Mouse (Mus musculus) cerebellum, adult 11-12 months (tissue): ENCODE data around the gene Tmem132c.
A peak's percentile ranks its signal among the peaks of the same experiment; 100 is the strongest.
"Not testable (repeated sequence)": the region's sequence is repeated elsewhere in the genome, so short reads cannot be mapped to it uniquely, and the experiment has no call there.

Experiments used
- DNase-seq: peaks from one replicate; pipeline ENCODE4 v3.0.0; 2022

Gene Tmem132c

GRCm38 (mm10) chr5:127347053-127347748 is 105.6 kb downstream of the Tmem132c start:
- DNase-seq = no peak

- DNase-seq = peak; percentile 89
Measured at GRCm38 (mm10) chr5:127349221-127350065, 107.8 kb downstream of the Tmem132c start.

- DNase-seq = peak; percentile 43
Measured at GRCm38 (mm10) chr5:127353002-127353401, 111.4 kb downstream of the Tmem132c start.

- peak; percentile 75 for DNase-seq
Measured at GRCm38 (mm10) chr5:127355836-127356235, 114.2 kb downstream of the Tmem132c start.

GRCm38 (mm10) chr5:127357878-127358277 is 116.3 kb downstream of the Tmem132c start:
- not testable (repeated sequence) for DNase-seq

GRCm38 (mm10) chr5:127361145-127361544 is 119.5 kb downstream of the Tmem132c start:
- no peak for DNase-seq

- DNase-seq = no peak
Measured at GRCm38 (mm10) chr5:127365061-127365460, 123.5 kb downstream of the Tmem132c start.

- DNase-seq = no peak
Measured at GRCm38 (mm10) chr5:127368191-127368590, 126.6 kb downstream of the Tmem132c start.

- DNase-seq = no peak
Measured at GRCm38 (mm10) chr5:127369812-127370211, 128.2 kb downstream of the Tmem132c start.

GRCm38 (mm10) chr5:127370503-127370902 is 128.9 kb downstream of the Tmem132c start:
- DNase-seq = no peak

GRCm38 (mm10) chr5:127374251-127374650 is 132.6 kb downstream of the Tmem132c start:
- DNase-seq = no peak

GRCm38 (mm10) chr5:127375654-127376053 is 134.0 kb downstream of the Tmem132c start:
- DNase-seq = no peak

- no peak for DNase-seq
Measured at GRCm38 (mm10) chr5:127378521-127378920, 136.9 kb downstream of the Tmem132c start.

GRCm38 (mm10) chr5:127379351-127379750 is 137.7 kb downstream of the Tmem132c start:
- peak; percentile 76 for DNase-seq

GRCm38 (mm10) chr5:127381216-127381615 is 139.6 kb downstream of the Tmem132c start:
- DNase-seq = peak; percentile 60

- DNase-seq = no peak
Measured at GRCm38 (mm10) chr5:127382571-127382970, 141.0 kb downstream of the Tmem132c start.

- no peak for DNase-seq
Measured at GRCm38 (mm10) chr5:127391187-127391586, 149.6 kb downstream of the Tmem132c start.

GRCm38 (mm10) chr5:127396889-127397288 is 155.3 kb downstream of the Tmem132c start:
- no peak for DNase-seq

- DNase-seq = no peak
Measured at GRCm38 (mm10) chr5:127398010-127398409, 156.4 kb downstream of the Tmem132c start.

- DNase-seq = peak; percentile 80
Measured at GRCm38 (mm10) chr5:127405391-127406000, 163.9 kb downstream of the Tmem132c start.

GRCm38 (mm10) chr5:127406014-127406655 is 164.5 kb downstream of the Tmem132c start:
- no peak for DNase-seq

- DNase-seq = peak; percentile 74
Measured at GRCm38 (mm10) chr5:127416536-127416935, 174.9 kb downstream of the Tmem132c start.

- no peak for DNase-seq
Measured at GRCm38 (mm10) chr5:127423936-127424335, 182.3 kb downstream of the Tmem132c start.
